Mouse (Mus musculus): Measurements from ENCODE around the gene Drap1.
"Not testable (repeated sequence)": the region's sequence is repeated elsewhere in the genome, so short reads cannot be mapped to it uniquely, and the experiment has no call there.

Drap1 gene

GRCm38 (mm10) chr19:5419630-5420029 lies 5.1 kb downstream of the Drap1 start:
- no peak for DNase-seq (ENCODE audit: low spot score)

GRCm38 (mm10) chr19:5418750-5419466 lies 5.9 kb downstream of the Drap1 start:
- DNase-seq (ENCODE audit: low spot score), result no peak

GRCm38 (mm10) chr19:5414534-5414957 lies 10.2 kb downstream of the Drap1 start:
- DNase-seq (ENCODE audit: low spot score), result no peak

- DNase-seq (ENCODE audit: low spot score), result no peak
Observed at GRCm38 (mm10) chr19:5413840-5414239, 10.9 kb downstream of the Drap1 start.

GRCm38 (mm10) chr19:5411961-5412360 lies 12.8 kb downstream of the Drap1 start:
- no peak for DNase-seq (ENCODE audit: low spot score)

- DNase-seq (ENCODE audit: low spot score), result no peak
Observed at GRCm38 (mm10) chr19:5410641-5411040, 14.1 kb downstream of the Drap1 start.

- no peak for DNase-seq (ENCODE audit: low spot score)
Observed at GRCm38 (mm10) chr19:5409068-5409467, 15.7 kb downstream of the Drap1 start.

GRCm38 (mm10) chr19:5408057-5409001 lies 16.4 kb downstream of the Drap1 start:
- no peak for DNase-seq (ENCODE audit: low spot score)

GRCm38 (mm10) chr19:5407133-5407532 lies 17.6 kb downstream of the Drap1 start:
- peak; percentile 57 for DNase-seq (ENCODE audit: low spot score)

GRCm38 (mm10) chr19:5406531-5407126 lies 18.1 kb downstream of the Drap1 start:
- not testable (repeated sequence) for DNase-seq (ENCODE audit: low spot score)

GRCm38 (mm10) chr19:5405924-5406323 lies 18.9 kb downstream of the Drap1 start:
- DNase-seq (ENCODE audit: low spot score), result no peak

- DNase-seq (ENCODE audit: low spot score), result no peak
Observed at GRCm38 (mm10) chr19:5402293-5402692, 22.5 kb downstream of the Drap1 start, which contains the start of gene Tsga10ip. Gene Tsga10ip (minus strand): TSS chr19:5402526.

- not testable (repeated sequence) for DNase-seq (ENCODE audit: low spot score)
Observed at GRCm38 (mm10) chr19:5401073-5401472, 23.7 kb downstream of the Drap1 start.

GRCm38 (mm10) chr19:5395371-5395770 lies 29.4 kb downstream of the Drap1 start:
- no peak for DNase-seq (ENCODE audit: low spot score)

GRCm38 (mm10) chr19:5394168-5394567 lies 30.6 kb downstream of the Drap1 start:
- no peak for DNase-seq (ENCODE audit: low spot score)

- DNase-seq (ENCODE audit: low spot score), result no peak
Observed at GRCm38 (mm10) chr19:5392892-5393291, 31.9 kb downstream of the Drap1 start.

GRCm38 (mm10) chr19:5390416-5390815 lies 34.4 kb downstream of the Drap1 start:
- DNase-seq (ENCODE audit: low spot score), result no peak

GRCm38 (mm10) chr19:5389647-5390046 lies 35.1 kb downstream of the Drap1 start:
- peak; percentile 65 for DNase-seq (ENCODE audit: low spot score)

- DNase-seq (ENCODE audit: low spot score), result peak; percentile 92
Observed at GRCm38 (mm10) chr19:5388588-5389242, 36.1 kb downstream of the Drap1 start, which contains the start of gene Sart1. Gene Sart1 (minus strand): TSS chr19:5388703.

GRCm38 (mm10) chr19:5388011-5388441 lies 36.8 kb downstream of the Drap1 start:
- no peak for DNase-seq (ENCODE audit: low spot score)

GRCm38 (mm10) chr19:5384715-5385114 lies 40.1 kb downstream of the Drap1 start:
- DNase-seq (ENCODE audit: low spot score), result no peak

GRCm38 (mm10) chr19:5383326-5383725 lies 41.5 kb downstream of the Drap1 start:
- no peak for DNase-seq (ENCODE audit: low spot score)
